Mouse (Mus musculus) lung, adult 2 months (tissue): Measurements from ENCODE around the gene 4930453N24Rik. TPM values are rescaled to one million over a fixed set of nuclear protein-coding genes. Genes with fewer than 3 reads are reported as not detected.

Experiments used
- DNase-seq: peaks from one replicate; pipeline ENCODE4 v3.0.0; 2022
- H3K4me1 ChIP-seq: fragments of 200-500 bp; 2 replicates; pipeline ENCODE4 v1.6.1; 2011; ENCODE audit warnings: low read length; ENCODE audit not compliant: control insufficient read depth, insufficient read depth
- H3K4me3 ChIP-seq: fragments of 200-500 bp; replicated peaks from 2 replicates; pipeline ENCODE3; 2011; ENCODE audit warnings: low read depth, mild to moderate bottlenecking, control low read depth, low read length; ENCODE audit errors: extremely low read depth
- CTCF ChIP-seq: fragments of 200-500 bp; IDR thresholded peaks from 2 replicates; pipeline ENCODE4 v1.5.1; 2011; ENCODE audit warnings: mild to moderate bottlenecking, low read length, control low read depth; ENCODE audit not compliant: insufficient read depth
- POLR2A ChIP-seq: fragments of 200-500 bp; IDR thresholded peaks from 2 replicates; pipeline ENCODE4 v1.6.1; 2011; ENCODE audit warnings: low read depth, mild to moderate bottlenecking, control low read depth, low read length, borderline replicate concordance; ENCODE audit errors: extremely low read depth
- WGBS: fragments of 180-500 bp; shearing (Covaris S2); methylation state at CpG from one replicate; pipeline ENCODE4 v1.1.7; 2018; 5-methylcytosine and 5-hydroxymethylcytosine counted together
- polyA plus RNA-seq: library from polyadenylated mRNA; depleted of rRNA; stranded (reverse); fragments of >200 nt; gene quantifications from 2 replicates; pipeline ENCODE4 v1.2.3, GENCODE M21; 2012; rRNA removed

Gene 4930453N24Rik
- 2.8 and 4.0 TPM in 2 replicates for polyA plus RNA-seq

GRCm38 (mm10) chr16:64770521-64771430 is at the start of gene 4930453N24Rik:
Gene 4930453N24Rik (minus strand): TSS chr16:64771161.
- WGBS = 3% methylated on average over 72 of the region's 72 CpGs
- no peak for TF ChIP-seq CTCF
- peak; percentile 75; the same call in 1 of the 2 replicates for TF ChIP-seq POLR2A

DNA sequence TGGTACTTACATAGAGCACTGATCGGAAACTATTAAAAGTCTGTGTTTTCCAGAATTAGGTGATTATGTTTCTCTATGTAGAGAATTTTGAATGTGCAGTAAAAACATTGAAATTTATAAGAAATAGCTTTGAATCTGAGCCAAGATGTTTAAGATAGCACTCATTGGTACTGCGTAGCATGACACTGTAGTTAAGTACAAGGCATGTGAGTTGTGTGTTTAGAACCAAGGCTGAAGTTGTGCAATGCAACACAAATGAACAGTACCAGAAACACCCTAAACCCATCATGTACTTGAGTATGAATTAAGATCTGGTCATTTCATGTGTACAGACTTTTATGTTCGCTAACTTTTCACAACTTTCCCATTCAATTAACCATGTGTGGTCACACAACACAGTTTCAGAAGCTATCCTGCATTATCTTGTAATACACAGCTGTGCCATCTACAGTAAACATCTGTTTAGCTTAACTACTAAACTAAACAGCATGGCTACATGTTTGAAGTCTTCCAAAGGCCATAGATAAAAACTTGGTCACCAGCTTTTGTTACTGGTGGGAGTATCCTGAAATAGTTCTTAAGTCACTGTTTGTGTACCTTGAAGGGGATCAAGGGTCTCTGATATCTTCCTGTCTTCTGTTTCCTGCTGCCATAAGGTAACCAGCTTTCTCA is 46.3 kb upstream of the 4930453N24Rik start:
- Histone ChIP-seq H3K4me1 (no peaks in the 10 kb centered on the region), H3K4me3 (no peak overlapping the region)
- no peak for TF ChIP-seq CTCF
- TF ChIP-seq POLR2A = no peak
- no peak for DNase-seq
- WGBS = 95% methylated on average over 3 of the region's 3 CpGs

More at GRCm38 (mm10) chr16:64770521-64771430, at the start of gene 4930453N24Rik:
- peaks cover 2% of the 10 kb centered on the region for H3K4me1 ChIP-seq
- peak; percentile 85 for DNase-seq
- peak within 1 kb of the TSS; percentile 50 for H3K4me3 ChIP-seq

DNA sequence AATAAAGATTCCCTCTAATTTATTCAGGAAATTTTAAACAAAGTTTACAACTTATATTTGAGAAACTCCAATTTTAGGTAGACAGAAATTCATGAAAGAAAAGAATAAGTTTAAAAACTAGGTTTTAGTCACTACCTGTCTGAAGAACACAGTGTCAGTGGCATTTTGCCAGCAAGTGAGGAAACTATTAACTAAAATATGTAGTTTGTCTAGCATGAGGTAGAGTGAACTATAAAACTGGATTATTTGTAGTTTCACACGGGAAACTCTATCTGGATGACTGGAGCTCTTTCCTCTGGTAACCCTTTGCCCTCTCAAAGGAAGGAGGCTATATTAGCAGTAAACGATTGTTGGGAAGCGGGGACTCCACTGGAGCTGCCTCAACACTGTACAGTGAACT is 32.1 kb upstream of the 4930453N24Rik start:
- TF ChIP-seq POLR2A (no peak), CTCF (no peak)
- no peak for DNase-seq
- Histone ChIP-seq H3K4me1 (no peaks in the 10 kb centered on the region), H3K4me3 (no peak overlapping the region)
- WGBS = 71% methylated on average over 3 of the region's 3 CpGs

GRCm38 (mm10) chr16:64801638-64802037 is 30.7 kb upstream of the 4930453N24Rik start:
- no peak overlapping the region for H3K4me3 ChIP-seq
- TF ChIP-seq POLR2A (no peak), CTCF (no peak)
- H3K4me1 ChIP-seq = no peaks in the 10 kb centered on the region
- no peak for DNase-seq

DNA sequence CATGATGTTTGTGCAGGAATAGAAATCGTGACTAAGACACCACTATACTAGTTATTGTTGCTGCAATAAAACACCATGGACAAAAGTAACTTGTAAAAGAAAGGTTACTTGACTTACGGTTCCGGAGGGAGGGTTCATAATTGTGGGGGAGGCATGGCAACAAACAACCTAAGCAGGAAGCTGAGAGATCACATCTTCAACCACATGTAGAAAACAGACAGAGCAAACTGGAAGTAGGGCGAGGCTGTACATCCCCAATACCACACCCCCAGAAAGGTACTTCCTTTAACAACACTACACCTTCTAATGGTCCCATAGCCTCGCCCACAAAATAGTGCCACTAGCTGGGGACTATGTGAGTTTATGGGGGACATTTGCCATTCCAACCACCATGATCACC is 29.4 kb upstream of the 4930453N24Rik start:
- TF ChIP-seq CTCF = no peak
- TF ChIP-seq POLR2A = no peak
- no peak for DNase-seq
- Histone ChIP-seq H3K4me3 (no peak overlapping the region), H3K4me1 (no peaks in the 10 kb centered on the region)
- 87% methylated on average over 5 of the region's 5 CpGs for WGBS

DNA sequence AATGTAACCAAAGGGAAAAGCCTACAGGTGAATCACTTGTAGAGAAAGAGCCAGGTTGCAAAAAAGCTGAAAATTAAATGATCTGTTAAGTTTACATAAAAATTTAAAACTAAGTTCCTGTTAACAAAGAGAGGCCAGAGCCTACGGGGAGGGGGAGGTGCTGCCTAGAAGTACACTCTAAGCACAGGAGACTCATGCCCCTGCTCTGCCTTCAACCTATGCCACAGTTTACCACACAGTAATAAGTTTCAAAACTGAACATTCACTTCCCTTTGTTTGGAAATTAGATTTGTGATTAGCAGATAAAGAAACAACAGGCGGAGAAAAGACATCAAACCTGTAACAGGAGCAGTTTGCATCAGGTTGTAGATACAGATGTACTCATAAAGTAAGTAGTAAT is 23.8 kb upstream of the 4930453N24Rik start:
- no peak overlapping the region for H3K4me3 ChIP-seq
- no peaks in the 10 kb centered on the region for H3K4me1 ChIP-seq
- WGBS = 72% methylated on average over 2 of the region's 2 CpGs
- TF ChIP-seq CTCF = no peak
- TF ChIP-seq POLR2A = no peak
- DNase-seq = no peak

DNA sequence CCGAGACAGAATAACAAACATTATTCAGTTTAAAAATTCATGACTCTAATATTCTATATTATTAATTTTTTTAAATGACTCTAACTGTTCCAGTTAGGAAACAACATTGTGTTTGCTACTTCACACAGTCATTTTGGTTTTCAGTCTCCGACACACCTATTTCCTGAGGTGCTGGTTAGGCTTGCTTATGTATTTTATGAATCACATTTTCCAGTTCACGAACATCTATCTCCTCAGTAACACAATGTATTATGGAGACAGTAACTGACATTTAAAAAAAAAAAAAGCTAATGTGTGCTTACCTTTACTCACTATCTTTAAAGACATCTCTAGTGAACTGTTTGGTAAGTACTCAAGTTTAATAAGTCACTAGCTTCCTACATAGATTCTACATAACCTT is 18.7 kb upstream of the 4930453N24Rik start:
- H3K4me3 ChIP-seq = no peak overlapping the region
- DNase-seq = no peak
- 86% methylated on average over 3 of the region's 3 CpGs for WGBS
- TF ChIP-seq CTCF = no peak
- no peak for TF ChIP-seq POLR2A
- no peaks in the 10 kb centered on the region for H3K4me1 ChIP-seq

GRCm38 (mm10) chr16:64775516-64775915 is 4.6 kb upstream of the 4930453N24Rik start:
- TF ChIP-seq POLR2A (no peak), CTCF (no peak)
- H3K4me1 ChIP-seq = peaks cover 2% of the 10 kb centered on the region; the same call in 1 of the 2 replicates
- 74% methylated on average over 1 of the region's 1 CpGs for WGBS
- DNase-seq = no peak
- no peak overlapping the region for H3K4me3 ChIP-seq

GRCm38 (mm10) chr16:64771431-64771818 is 464 bp upstream of the 4930453N24Rik start:
- no peak for TF ChIP-seq CTCF
- no peak for TF ChIP-seq POLR2A
- Histone ChIP-seq H3K4me3 (no peak overlapping the region), H3K4me1 (peaks cover 4% of the 10 kb centered on the region)
- DNase-seq = no peak
- WGBS = 93% methylated on average over 2 of the region's 2 CpGs
